Mouse (Mus musculus) cerebellum, postnatal 25 days (tissue): ENCODE results near the gene Pax1.

Experiments used
- DNase-seq, 2 experiments: peaks; one replicate each; pipeline ENCODE4 v3.0.0; 2021; ENCODE audit warnings: mixed read lengths in 2 of 2

Pax1 gene

DNA sequence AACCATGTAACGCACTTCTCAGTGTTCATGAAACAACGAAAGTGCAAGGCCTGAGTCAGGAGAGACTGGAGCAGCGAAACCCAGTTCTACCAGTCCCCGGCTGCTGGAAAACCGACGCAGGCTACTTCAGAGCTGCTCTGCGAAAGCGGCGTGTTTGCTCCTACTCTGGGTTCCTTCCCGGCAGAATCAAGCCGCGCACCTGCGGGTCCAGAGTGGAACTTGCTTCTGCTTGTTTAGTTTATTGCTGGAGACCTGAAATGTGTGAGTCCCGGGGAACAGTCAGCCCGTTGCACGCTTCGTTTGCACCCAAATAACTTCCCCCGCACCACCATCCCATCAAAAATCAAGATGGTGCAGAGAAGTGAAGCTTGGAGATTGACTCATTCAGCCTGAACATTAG lies at the start of gene Pax1:
Gene Pax1 (plus strand): TSS at position 345 of the 400 bp plus-strand sequence.
- no peak for DNase-seq

GRCm38 (mm10) chr2:147321036-147321435 lies 40.7 kb upstream of the Pax1 start:
- peak in 1 of 2 experiments; percentile 27 for DNase-seq

DNA sequence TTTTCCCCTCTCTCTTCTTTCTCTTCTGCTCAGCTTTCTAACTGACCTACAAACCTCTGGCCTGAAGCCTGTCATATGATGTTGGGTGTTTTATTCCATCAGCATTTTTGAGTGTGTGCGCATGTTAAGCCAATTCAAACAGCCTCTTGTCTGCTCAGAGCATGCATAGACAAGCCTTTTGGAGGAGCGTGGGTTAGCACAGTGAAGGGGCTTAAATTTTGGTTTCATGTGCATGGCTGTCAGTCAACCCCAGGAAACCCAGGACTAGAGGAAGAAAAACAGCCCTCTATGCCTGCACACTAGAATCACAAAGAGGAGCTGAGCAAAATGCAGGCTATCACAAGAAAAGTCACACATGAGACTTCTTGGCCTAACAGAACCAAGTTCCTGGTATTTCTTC lies 36.5 kb upstream of the Pax1 start:
- no peak for DNase-seq

DNA sequence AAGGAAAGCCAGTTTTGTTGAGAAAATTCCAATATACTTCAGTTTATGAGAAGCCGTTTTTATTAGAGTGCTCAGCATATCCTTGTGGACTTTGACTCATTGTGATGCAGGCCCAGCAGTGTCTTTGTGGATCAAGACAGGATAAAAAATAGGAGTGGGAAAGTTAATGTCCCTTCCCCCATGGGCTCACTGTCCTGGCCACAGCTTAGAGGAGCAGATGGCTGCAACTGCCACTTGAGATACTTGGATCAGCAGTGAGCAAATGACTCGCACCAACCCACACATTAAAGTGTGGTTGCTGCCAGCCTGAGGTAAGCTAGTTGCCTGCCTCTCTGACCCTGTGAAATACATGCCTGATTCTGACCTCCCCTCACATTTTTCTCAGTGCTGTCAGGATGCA lies 29.0 kb upstream of the Pax1 start:
- no peak for DNase-seq

GRCm38 (mm10) chr2:147338729-147339128 lies 23.0 kb upstream of the Pax1 start:
- no peak for DNase-seq

- DNase-seq: peak in 1 of 2 experiments; percentile 22
These were observed 21.9 kb upstream of the Pax1 start for GRCm38 (mm10) chr2:147339796-147340195.

DNA sequence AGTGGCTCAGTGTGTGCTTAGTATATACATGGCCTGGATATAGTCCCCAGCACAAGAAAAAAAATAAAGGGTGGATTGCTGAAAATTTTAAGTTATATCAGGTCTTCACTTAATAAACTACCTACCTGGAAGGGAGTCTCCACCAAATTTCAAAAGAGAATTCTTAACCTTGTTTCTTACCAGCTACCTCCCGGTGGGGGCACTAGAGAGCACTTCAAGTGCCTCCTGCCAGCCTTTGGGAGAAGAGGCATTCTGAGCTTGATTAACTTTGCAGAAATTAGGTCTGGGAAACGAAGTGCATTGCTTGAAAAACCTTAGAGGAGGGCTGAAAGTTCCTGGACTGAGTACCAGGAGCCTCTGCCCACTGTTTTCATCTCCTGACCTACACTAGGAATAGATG lies 19.5 kb upstream of the Pax1 start:
- DNase-seq: peak in 1 of 2 experiments; percentile 20

DNA sequence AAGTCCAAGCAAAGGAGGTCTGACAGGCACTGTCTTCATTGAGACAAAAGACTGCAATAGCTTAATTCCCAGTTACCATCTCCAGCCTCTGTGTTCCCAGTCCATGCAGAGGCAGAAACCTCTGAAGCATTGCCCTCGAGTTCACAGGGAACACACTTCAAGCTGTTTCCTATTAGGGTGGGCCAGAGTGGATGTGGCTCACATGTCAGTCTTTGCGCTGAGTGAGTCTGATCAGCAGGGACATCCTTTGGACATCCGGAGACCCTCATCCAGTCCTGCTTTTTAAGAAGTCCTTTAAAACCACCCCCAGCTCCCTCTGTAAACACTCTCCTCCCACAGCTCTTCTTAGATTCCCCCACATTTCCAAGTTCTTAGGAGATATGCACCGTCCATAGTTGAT lies 2.0 kb upstream of the Pax1 start:
- DNase-seq: no peak

DNA sequence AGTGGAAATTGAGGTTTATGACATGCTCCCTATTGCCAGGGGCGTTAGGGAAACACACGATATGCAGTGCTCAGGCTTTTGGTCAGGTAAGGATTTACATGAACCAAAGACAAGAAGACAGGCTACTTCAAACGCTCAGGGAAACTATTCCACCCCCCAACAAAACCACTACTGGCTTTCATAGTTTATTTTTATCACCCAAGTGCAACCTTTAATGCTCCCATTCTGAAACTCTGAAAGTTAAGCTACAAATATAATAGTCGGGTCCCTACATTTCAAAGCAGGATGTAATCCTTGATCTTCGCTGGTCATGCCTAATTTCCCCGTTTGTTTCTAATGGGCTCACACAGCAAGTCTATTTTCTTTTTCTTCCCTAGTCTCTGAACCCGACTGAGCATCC lies 1.3 kb upstream of the Pax1 start:
- no peak for DNase-seq

DNA sequence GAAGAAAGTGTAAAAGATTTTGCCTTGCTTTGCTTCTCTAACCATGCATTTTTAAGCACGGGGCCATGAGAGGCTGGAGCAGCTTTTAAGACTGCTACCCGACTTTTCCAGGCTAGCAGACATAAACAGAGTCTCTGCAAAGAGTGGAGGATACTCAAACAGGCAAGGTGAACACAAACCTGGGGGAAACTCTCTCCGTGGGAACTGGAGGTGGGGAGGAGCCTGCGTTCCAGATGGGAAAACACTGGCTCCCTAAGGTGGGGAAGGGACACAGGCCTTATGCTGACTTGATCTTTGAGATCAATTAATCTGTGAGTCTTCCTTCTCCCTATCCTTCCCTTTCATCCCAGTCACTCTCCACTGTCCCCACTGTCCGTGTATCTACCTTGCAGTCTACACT lies 869 bp upstream of the Pax1 start:
- DNase-seq: no peak

GRCm38 (mm10) chr2:147362316-147362715 lies 591 bp downstream of the Pax1 start:
- no peak for DNase-seq

GRCm38 (mm10) chr2:147363401-147364130 lies 1.8 kb downstream of the Pax1 start:
- DNase-seq: no peak

GRCm38 (mm10) chr2:147364198-147364597 lies 2.5 kb downstream of the Pax1 start:
- no peak for DNase-seq

- DNase-seq: no peak
These were observed 3.5 kb downstream of the Pax1 start for GRCm38 (mm10) chr2:147364982-147365907.

GRCm38 (mm10) chr2:147365908-147366630 lies 4.3 kb downstream of the Pax1 start:
- no peak for DNase-seq

DNA sequence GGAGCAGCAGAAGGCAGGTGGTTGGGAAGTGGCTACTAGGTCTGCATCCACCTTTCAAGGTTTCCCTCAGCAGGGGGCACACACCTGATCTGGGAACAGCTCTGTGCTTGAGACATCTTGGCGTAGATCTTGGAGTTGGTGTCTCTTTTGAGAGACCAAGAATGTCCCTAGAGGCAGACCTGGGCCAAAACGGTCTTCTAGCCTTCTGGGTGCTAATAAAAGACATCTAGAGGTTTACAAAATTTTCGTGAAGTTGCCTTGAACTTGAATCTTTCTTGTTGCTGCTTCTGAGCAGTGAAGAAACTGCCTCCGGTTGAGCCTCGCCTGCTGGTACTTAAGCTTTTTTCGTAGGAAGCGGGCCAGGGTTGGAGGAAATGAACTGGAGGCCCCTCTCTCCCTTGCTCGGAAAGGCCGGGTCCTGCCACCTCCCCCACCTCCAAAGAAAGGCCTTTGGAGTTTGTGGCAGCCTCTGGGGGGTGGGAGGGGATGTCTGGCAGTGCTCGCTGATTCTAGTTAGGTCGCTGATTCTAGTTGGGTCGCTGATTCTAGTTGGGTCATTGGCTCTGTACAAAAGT lies 5.6 kb downstream of the Pax1 start:
- no peak for DNase-seq

- DNase-seq: no peak
These were observed 6.3 kb downstream of the Pax1 start for GRCm38 (mm10) chr2:147367911-147368591.

GRCm38 (mm10) chr2:147369561-147369960 lies 7.8 kb downstream of the Pax1 start:
- DNase-seq: no peak

GRCm38 (mm10) chr2:147370091-147370490 lies 8.4 kb downstream of the Pax1 start:
- no peak for DNase-seq

- no peak for DNase-seq
These were observed 9.6 kb downstream of the Pax1 start for GRCm38 (mm10) chr2:147371289-147371688.

DNA sequence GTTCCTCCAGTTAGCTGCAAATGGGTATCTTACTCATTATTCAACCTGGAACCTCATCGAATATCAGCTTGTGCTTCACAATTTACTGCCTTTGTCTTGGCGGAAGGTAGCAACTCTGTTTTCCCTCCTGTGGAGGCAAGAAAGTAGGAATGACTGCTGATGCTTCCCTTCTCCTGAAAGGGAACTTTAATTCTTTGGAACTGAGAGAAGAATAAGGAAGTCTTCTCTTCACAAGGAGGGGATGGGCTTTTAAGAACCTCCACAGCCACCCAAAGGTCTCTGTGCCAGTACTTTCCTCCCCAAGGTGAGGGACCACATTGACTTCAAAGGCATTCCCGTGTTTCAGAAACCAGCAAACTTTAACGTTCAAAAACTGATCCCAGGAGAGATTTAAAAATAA lies 10.1 kb downstream of the Pax1 start:
- DNase-seq: no peak

DNA sequence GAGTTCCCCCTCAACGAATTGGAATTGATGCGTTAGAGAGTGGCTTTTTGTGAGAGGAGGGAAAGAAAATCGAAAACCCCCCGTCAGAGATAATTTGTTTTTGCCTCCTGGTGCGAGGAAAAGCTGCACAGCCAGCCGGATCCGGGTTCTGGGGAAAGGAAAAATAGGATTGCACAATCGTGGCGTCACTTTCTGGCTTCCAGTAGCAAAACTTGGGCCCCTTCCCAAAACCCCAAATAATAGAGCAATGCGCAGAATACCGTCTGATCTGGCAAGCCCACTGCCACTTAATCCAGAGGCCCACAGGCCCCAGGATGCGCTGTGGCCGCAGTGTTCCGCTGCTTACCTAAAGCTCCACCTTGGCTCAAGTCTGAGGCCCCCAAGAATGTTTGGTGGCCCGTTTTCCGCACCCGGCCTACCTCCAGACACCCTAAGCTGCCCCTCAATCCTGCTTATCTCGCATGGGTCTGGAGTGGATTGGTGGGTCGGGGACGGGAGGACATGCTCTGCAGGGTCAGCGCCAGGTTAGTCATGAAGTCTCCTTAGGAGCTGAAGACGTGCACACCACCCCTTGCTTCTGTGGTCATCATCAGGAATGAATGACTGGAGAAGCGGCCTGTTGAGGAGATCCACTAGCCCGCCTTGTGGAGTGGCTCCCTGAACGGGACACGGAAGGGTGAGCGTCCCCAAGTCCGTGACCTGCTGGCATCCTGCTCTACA lies 11.4 kb downstream of the Pax1 start:
- no peak for DNase-seq
